Mouse (Mus musculus) limb, embryonic 11.5 days (tissue): ENCODE data around the gene Slc39a12. TPM values are rescaled to one million over a fixed set of nuclear protein-coding genes. Genes with fewer than 3 reads are reported as not detected.
A peak's percentile ranks its signal among the peaks of the same experiment; 100 is the strongest.

Experiments
- ATAC-seq: fragments of 200-750 bp; cut with Nextera tagmentation; 2 replicates; pipeline ENCODE4 v1.8.0; 2017; ENCODE audit warnings: low read depth; ENCODE audit not compliant: insufficient number of reproducible peaks, low FRiP score, low TSS enrichment
- DNase-seq: peaks from one replicate; pipeline ENCODE4 v3.0.0-alpha.2; 2015; ENCODE audit warnings: low spot score
- H3K27ac ChIP-seq: fragments of 300-500 bp; sonication (generic); replicated peaks from 2 replicates; pipeline ENCODE4 v1.5.1; 2014; ENCODE audit warnings: low read depth, mild to moderate bottlenecking, low read length
- H3K27me3 ChIP-seq: fragments of 300-500 bp; sonication (generic); 2 replicates; pipeline ENCODE4 v1.6.1; 2014; ENCODE audit warnings: mild to moderate bottlenecking, low read length, mixed read lengths; ENCODE audit not compliant: control insufficient read depth, insufficient read depth
- H3K36me3 ChIP-seq: fragments of 300-500 bp; sonication (generic); 2 replicates; pipeline ENCODE4 v1.6.1; 2014; ENCODE audit warnings: mild to moderate bottlenecking, low read length, moderate library complexity, mixed read lengths; ENCODE audit not compliant: control insufficient read depth, insufficient read depth
- H3K4me1 ChIP-seq: fragments of 300-500 bp; sonication (generic); 2 replicates; pipeline ENCODE4 v1.6.1; 2014; ENCODE audit warnings: low read length, mixed read lengths; ENCODE audit not compliant: control insufficient read depth, insufficient read depth
- H3K4me2 ChIP-seq: fragments of 300-500 bp; sonication (generic); 2 replicates; pipeline ENCODE4 v1.6.1; 2014; ENCODE audit warnings: low read depth, mild to moderate bottlenecking, moderate library complexity; ENCODE audit not compliant: severe bottlenecking
- H3K4me3 ChIP-seq: fragments of 300-500 bp; sonication (generic); 2 replicates; pipeline ENCODE4 v1.5.1; 2014; ENCODE audit warnings: low read depth, low read length
- H3K9ac ChIP-seq: fragments of 300-500 bp; sonication (generic); 2 replicates; pipeline ENCODE4 v1.6.1; 2014; ENCODE audit warnings: mild to moderate bottlenecking, low read length
- H3K9me3 ChIP-seq: fragments of 300-500 bp; sonication (generic); 2 replicates; pipeline ENCODE4 v1.6.1; 2016; ENCODE audit warnings: low read length; ENCODE audit not compliant: control insufficient read depth
- WGBS: fragments of 180-500 bp; shearing (Covaris S2); extraction: QIAGEN DNeasy Blood & Tissue Kit; methylation state at CpG from one replicate; pipeline ENCODE4 v1.1.7; 2014; 5-methylcytosine and 5-hydroxymethylcytosine counted together
- polyA plus RNA-seq: library from polyadenylated mRNA; unstranded; fragments of >200 nt; fragmentation: Nextera tagmentation; extraction: Ambion mirVana; gene quantifications from 2 replicates; pipeline ENCODE4 v1.2.1, GENCODE M21; 2014

Gene Slc39a12
- 0.07 TPM in 1 of 2 replicates, not detected in the other for polyA plus RNA-seq

GRCm38 (mm10) chr2:14388162-14388561 is at the start of gene Slc39a12:
Gene Slc39a12 (plus strand): TSS chr2:14388316.
- no peaks in the 10 kb centered on the region for H3K4me1 ChIP-seq
- no peaks in the 10 kb centered on the region for H3K9me3 ChIP-seq
- H3K9ac ChIP-seq = no peak within 1 kb of the TSS
- H3K36me3 ChIP-seq = no peaks in the 10 kb centered on the region
- H3K4me3 ChIP-seq = no peak within 1 kb of the TSS
- no peak within 1 kb of the TSS for H3K27ac ChIP-seq
- no peaks in the 10 kb centered on the region for H3K27me3 ChIP-seq
- H3K4me2 ChIP-seq = no peak within 1 kb of the TSS; the same call in 1 of the 2 replicates
- WGBS = 61% methylated on average over 5 of the region's 5 CpGs
- DNase-seq = no peak
- no peak for ATAC-seq

GRCm38 (mm10) chr2:14341652-14342308 is 46.3 kb upstream of the Slc39a12 start:
- no peak for DNase-seq
- WGBS = 87% methylated on average over 14 of the region's 14 CpGs
- H3K36me3 ChIP-seq = no peaks in the 10 kb centered on the region
- H3K4me2 ChIP-seq = no peak overlapping the region
- no peak overlapping the region for H3K27ac ChIP-seq
- H3K9me3 ChIP-seq = no peaks in the 10 kb centered on the region
- no peaks in the 10 kb centered on the region for H3K27me3 ChIP-seq
- H3K9ac ChIP-seq = no peak overlapping the region
- no peak for ATAC-seq
- no peak overlapping the region for H3K4me3 ChIP-seq
- H3K4me1 ChIP-seq = no peaks in the 10 kb centered on the region

GRCm38 (mm10) chr2:14342309-14342839 is 45.7 kb upstream of the Slc39a12 start:
- Histone ChIP-seq H3K36me3 (no peaks in the 10 kb centered on the region), H3K4me3 (no peak overlapping the region), H3K4me1 (no peaks in the 10 kb centered on the region), H3K9me3 (no peaks in the 10 kb centered on the region), H3K27ac (no peak overlapping the region), H3K27me3 (no peaks in the 10 kb centered on the region), H3K9ac (no peak overlapping the region), H3K4me2 (no peak overlapping the region)
- DNase-seq = no peak
- no peak for ATAC-seq
- 90% methylated on average over 8 of the region's 8 CpGs for WGBS

GRCm38 (mm10) chr2:14388856-14389255 is 740 bp downstream of the Slc39a12 start:
- no peak for ATAC-seq
- Histone ChIP-seq H3K4me2 (no peak overlapping the region; the same call in 1 of the 2 replicates), H3K27ac (no peak overlapping the region)

GRCm38 (mm10) chr2:14390900-14391299 is 2.8 kb downstream of the Slc39a12 start:
- H3K27me3 ChIP-seq = no peaks in the 10 kb centered on the region
- DNase-seq (no peak), ATAC-seq (no peak)
- H3K36me3 ChIP-seq = no peaks in the 10 kb centered on the region
- H3K4me2 ChIP-seq = no peak overlapping the region
- H3K27ac ChIP-seq = no peak overlapping the region
- H3K9ac ChIP-seq = no peak overlapping the region
- no peaks in the 10 kb centered on the region for H3K9me3 ChIP-seq
- 94% methylated on average over 1 of the region's 1 CpGs for WGBS
- no peak overlapping the region for H3K4me3 ChIP-seq
- H3K4me1 ChIP-seq = no peaks in the 10 kb centered on the region

More at GRCm38 (mm10) chr2:14388856-14389255, 740 bp downstream of the Slc39a12 start:
- peak; percentile 27 for DNase-seq
- no peaks in the 10 kb centered on the region for H3K4me1 ChIP-seq
- no peaks in the 10 kb centered on the region for H3K36me3 ChIP-seq
- H3K9me3 ChIP-seq = no peaks in the 10 kb centered on the region
- WGBS = 0% methylated on average over 1 of the region's 1 CpGs
- no peak overlapping the region for H3K9ac ChIP-seq
- H3K27me3 ChIP-seq = no peaks in the 10 kb centered on the region
- H3K4me3 ChIP-seq = no peak overlapping the region

GRCm38 (mm10) chr2:14403000-14403399 is 14.9 kb downstream of the Slc39a12 start:
- no peaks in the 10 kb centered on the region for H3K27me3 ChIP-seq
- no peak overlapping the region for H3K9ac ChIP-seq
- H3K4me1 ChIP-seq = no peaks in the 10 kb centered on the region
- H3K27ac ChIP-seq = no peak overlapping the region
- H3K4me2 ChIP-seq = no peak overlapping the region
- H3K36me3 ChIP-seq = no peaks in the 10 kb centered on the region
- ATAC-seq (no peak), DNase-seq (no peak)
- H3K9me3 ChIP-seq = no peaks in the 10 kb centered on the region
- no peak overlapping the region for H3K4me3 ChIP-seq

- Histone ChIP-seq H3K27ac (no peak overlapping the region), H3K9ac (no peak overlapping the region), H3K4me3 (no peak overlapping the region), H3K4me1 (no peaks in the 10 kb centered on the region), H3K36me3 (no peaks in the 10 kb centered on the region), H3K9me3 (no peaks in the 10 kb centered on the region), H3K27me3 (no peaks in the 10 kb centered on the region), H3K4me2 (no peak overlapping the region)
- DNase-seq (no peak), ATAC-seq (no peak)
- WGBS = 87% methylated on average over 2 of the region's 2 CpGs
Measured at GRCm38 (mm10) chr2:14428987-14429386, 40.9 kb downstream of the Slc39a12 start.

GRCm38 (mm10) chr2:14447322-14447721 is 59.2 kb downstream of the Slc39a12 start:
- ATAC-seq (no peak), DNase-seq (no peak)
- Histone ChIP-seq H3K4me1 (no peaks in the 10 kb centered on the region), H3K27ac (no peak overlapping the region), H3K4me3 (no peak overlapping the region), H3K27me3 (no peaks in the 10 kb centered on the region), H3K36me3 (no peaks in the 10 kb centered on the region), H3K4me2 (no peak overlapping the region), H3K9me3 (no peaks in the 10 kb centered on the region), H3K9ac (no peak overlapping the region)
- 76% methylated on average over 1 of the region's 1 CpGs for WGBS

- Histone ChIP-seq H3K36me3 (no peaks in the 10 kb centered on the region), H3K4me2 (no peak overlapping the region), H3K9ac (no peak overlapping the region), H3K27me3 (no peaks in the 10 kb centered on the region), H3K4me3 (no peak overlapping the region), H3K27ac (no peak overlapping the region), H3K9me3 (no peaks in the 10 kb centered on the region), H3K4me1 (no peaks in the 10 kb centered on the region)
- DNase-seq = no peak
- no peak for ATAC-seq
Measured at GRCm38 (mm10) chr2:14450866-14451265, 62.8 kb downstream of the Slc39a12 start.
